Mouse (Mus musculus) liver, embryonic 14.5 days (tissue): Measurements from ENCODE around the gene Mief1. TPM values are rescaled to one million over a fixed set of nuclear protein-coding genes. Genes with fewer than 3 reads are reported as not detected.
A peak's percentile ranks its signal among the peaks of the same experiment; 100 is the strongest.

Source experiments
- ATAC-seq: fragments of 200-750 bp; cut with Nextera tagmentation; 2 replicates; pipeline ENCODE4 v1.8.0; 2017; ENCODE audit warnings: moderate number of reproducible peaks, mild to moderate bottlenecking, moderate library complexity; ENCODE audit not compliant: insufficient read depth
- DNase-seq, 3 experiments: peaks; one replicate each; pipeline ENCODE4 v3.0.0-alpha.2; 2012 to 2013; ENCODE audit warnings: low read depth in 3 of 3, low spot score in 3 of 3
- H3K27ac ChIP-seq: fragments of 300-500 bp; sonication (generic); 2 replicates; pipeline ENCODE4 v1.5.1; 2014; ENCODE audit warnings: moderate library complexity, mild to moderate bottlenecking, control low read depth, inconsistent platforms
- H3K27me3 ChIP-seq: fragments of 300-500 bp; sonication (generic); 2 replicates; pipeline ENCODE4 v1.6.1; 2014; ENCODE audit warnings: mild to moderate bottlenecking, low read length, moderate library complexity; ENCODE audit not compliant: control insufficient read depth, insufficient read depth
- H3K36me3 ChIP-seq: fragments of 300-500 bp; sonication (generic); replicated peaks from 2 replicates; pipeline ENCODE4 v1.6.1; 2014; ENCODE audit warnings: low read depth; ENCODE audit not compliant: control insufficient read depth, insufficient read depth
- H3K4me1 ChIP-seq, 2 experiments: fragments of 200-500 bp in 1 of 2; fragments of 300-500 bp in 1 of 2; sonication (generic) in 1 of 2; replicated peaks; 2 replicates each; pipeline ENCODE4 v1.6.1; 2012 to 2014; ENCODE audit warnings: antibody characterized with exemption in 1 of 2, inconsistent platforms in 1 of 2, low read length in 1 of 2; ENCODE audit not compliant: control insufficient read depth in 2 of 2, insufficient read depth in 2 of 2
- H3K4me2 ChIP-seq: fragments of 300-500 bp; sonication (generic); 2 replicates; pipeline ENCODE4 v1.6.1; 2014; ENCODE audit warnings: low read depth, mild to moderate bottlenecking, control low read depth, moderate library complexity
- H3K4me3 ChIP-seq, 2 experiments: fragments of 200-500 bp in 1 of 2; fragments of 300-500 bp in 1 of 2; sonication (generic) in 1 of 2; 2 replicates each; pipeline ENCODE4 v1.5.1; 2012 to 2014; ENCODE audit warnings: low read depth in 2 of 2, low read length in 2 of 2, mild to moderate bottlenecking in 2 of 2, control low read depth in 1 of 2, inconsistent platforms in 1 of 2, moderate library complexity in 1 of 2; ENCODE audit not compliant: insufficient read depth in 1 of 2
- H3K9ac ChIP-seq: fragments of 300-500 bp; sonication (generic); replicated peaks from 2 replicates; pipeline ENCODE4 v1.6.1; 2014; ENCODE audit warnings: mild to moderate bottlenecking, control low read depth, moderate library complexity
- H3K9me3 ChIP-seq: fragments of 300-500 bp; sonication (generic); 2 replicates; pipeline ENCODE4 v1.6.1; 2016; ENCODE audit warnings: low read length, mixed read lengths; ENCODE audit not compliant: control insufficient read depth
- CTCF ChIP-seq: IDR thresholded peaks from 2 replicates; pipeline ENCODE4 v1.5.1; 2016; ENCODE audit warnings: antibody characterized with exemption, low read depth, control low read depth
- EP300 ChIP-seq: IDR thresholded peaks from 2 replicates; pipeline ENCODE4 v1.6.1; 2016; ENCODE audit warnings: antibody characterized with exemption, low read depth
- WGBS: fragments of 180-500 bp; shearing (Covaris S2); extraction: QIAGEN DNeasy Blood & Tissue Kit; methylation state at CpG from one replicate; pipeline ENCODE4 v1.1.7; 2014; ENCODE audit not compliant: insufficient replicate concordance; 5-methylcytosine and 5-hydroxymethylcytosine counted together
- polyA plus RNA-seq, 2 experiments: library from polyadenylated mRNA; depleted of rRNA in 1 of 2; stranded (reverse) in 1 of 2; unstranded in 1 of 2; fragments of >200 nt; fragmentation: Nextera tagmentation in 1 of 2; extraction: Ambion mirVana in 1 of 2; gene quantifications; 2 replicates each; pipeline versions ENCODE4 v1.2.1 to v1.2.3; 2012 to 2014

Gene Mief1
- polyA plus RNA-seq, 2 experiments, result 4.8 to 13.3 TPM

DNA sequence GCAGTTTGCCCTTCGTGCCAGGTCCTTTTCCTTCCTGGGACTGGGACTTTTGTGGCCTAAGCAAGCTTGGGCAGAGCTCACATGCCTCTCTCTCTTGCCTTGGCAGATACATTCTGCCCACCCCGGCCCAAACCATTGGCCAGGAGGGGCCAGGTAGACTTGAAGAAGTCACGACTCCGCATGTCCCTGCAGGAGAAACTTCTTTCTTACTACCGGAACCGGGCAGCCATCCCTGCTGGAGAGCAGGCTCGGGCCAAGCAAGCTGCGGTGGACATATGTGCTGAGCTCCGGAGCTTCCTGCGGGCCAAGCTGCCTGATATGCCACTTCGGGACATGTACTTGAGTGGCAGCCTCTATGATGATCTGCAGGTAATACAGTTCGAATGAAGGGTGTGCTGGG lies 14.3 kb downstream of the Mief1 start:
- Histone ChIP-seq H3K4me1 (peaks cover 27 to 28% of the 10 kb centered on the region in 2 experiments), H3K4me2 (no peak overlapping the region), H3K27ac (no peak overlapping the region), H3K9ac (no peak overlapping the region), H3K4me3 (no peak overlapping the region), H3K27me3 (no peaks in the 10 kb centered on the region), H3K36me3 (peaks cover 68% of the 10 kb centered on the region), H3K9me3 (no peaks in the 10 kb centered on the region)
- 90% methylated on average over 12 of the region's 12 CpGs for WGBS
- TF ChIP-seq EP300 (no peak), CTCF (no peak)
- DNase-seq, result no peak
- no peak for ATAC-seq

DNA sequence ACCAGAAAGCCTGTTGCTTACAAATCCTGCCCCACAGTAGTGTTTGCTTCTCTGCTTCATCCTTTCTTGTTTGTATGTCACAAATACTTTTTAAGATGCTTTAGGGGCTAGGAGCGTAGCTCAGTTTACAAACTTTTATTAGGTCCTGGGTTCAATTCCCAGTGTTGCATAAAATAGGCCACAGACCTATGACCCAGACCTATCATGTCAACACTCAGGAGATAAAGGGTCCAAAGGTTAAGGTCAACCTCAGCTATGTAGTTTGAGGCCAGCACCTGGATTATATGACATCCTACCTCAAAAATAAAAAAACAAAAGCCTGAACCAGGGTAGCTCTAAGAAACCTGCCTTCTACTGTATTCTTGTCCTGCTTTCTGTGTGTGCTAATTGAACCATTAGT lies 14.8 kb downstream of the Mief1 start:
- no peak for DNase-seq
- Histone ChIP-seq H3K4me3 (no peak overlapping the region), H3K27me3 (no peaks in the 10 kb centered on the region), H3K9ac (no peak overlapping the region), H3K36me3 (peaks cover 66% of the 10 kb centered on the region), H3K4me1 (peaks cover 28 to 29% of the 10 kb centered on the region in 2 experiments), H3K27ac (peak overlapping the region; percentile 37; the same call in 1 of the 2 replicates), H3K9me3 (no peaks in the 10 kb centered on the region), H3K4me2 (no peak overlapping the region)
- 85% methylated on average over 1 of the region's 1 CpGs for WGBS
- TF ChIP-seq CTCF (no peak), EP300 (no peak)
- ATAC-seq, result no peak

DNA sequence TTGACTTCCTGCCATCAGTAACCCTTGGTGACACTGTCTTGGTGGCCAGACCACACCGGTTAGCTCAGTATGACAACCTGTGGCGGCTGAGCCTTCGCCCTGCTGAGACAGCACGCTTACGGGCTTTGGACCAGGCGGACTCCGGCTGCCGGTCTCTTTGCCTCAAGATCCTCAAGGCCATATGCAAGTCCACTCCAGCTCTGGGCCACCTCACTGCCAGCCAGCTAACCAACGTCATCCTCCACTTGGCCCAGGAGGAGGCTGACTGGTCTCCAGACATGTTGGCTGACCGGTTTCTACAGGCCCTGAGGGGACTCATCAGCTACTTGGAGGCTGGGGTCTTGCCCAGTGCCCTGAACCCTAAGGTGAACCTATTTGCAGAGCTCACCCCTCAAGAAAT lies 15.9 kb downstream of the Mief1 start:
- no peak overlapping the region for H3K9ac ChIP-seq
- H3K4me3 ChIP-seq, result no peak overlapping the region
- peaks cover 36 to 40% of the 10 kb centered on the region in 2 experiments for H3K4me1 ChIP-seq
- peak overlapping the region; percentile 96 for H3K27ac ChIP-seq
- DNase-seq, result no peak
- peak overlapping the region; percentile 69 for H3K4me2 ChIP-seq
- H3K9me3 ChIP-seq, result no peaks in the 10 kb centered on the region
- H3K27me3 ChIP-seq, result no peaks in the 10 kb centered on the region
- ATAC-seq, result no peak
- WGBS, result 86% methylated on average over 10 of the region's 10 CpGs
- peaks cover 60% of the 10 kb centered on the region for H3K36me3 ChIP-seq
- TF ChIP-seq EP300, result no peak
- no peak for TF ChIP-seq CTCF

DNA sequence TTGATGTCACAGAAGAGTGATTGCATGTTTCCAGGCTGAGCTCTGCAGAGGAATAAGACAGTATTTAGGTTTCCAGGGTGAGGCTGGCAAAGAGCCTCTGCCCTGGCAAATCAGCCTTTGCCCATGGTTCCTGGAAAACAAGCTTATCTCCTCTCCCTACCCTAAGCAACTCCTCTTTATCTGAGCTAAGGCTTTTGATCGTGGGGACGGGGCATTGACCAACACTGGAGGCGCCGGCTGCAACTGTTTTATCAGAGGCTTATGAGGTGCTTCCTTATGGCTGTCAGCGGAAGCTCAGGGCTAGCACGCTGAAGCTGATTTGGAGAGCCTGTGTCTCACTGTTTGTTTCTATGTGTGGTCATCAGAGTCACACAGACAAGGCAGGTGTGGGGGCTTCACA lies 16.8 kb downstream of the Mief1 start:
- ATAC-seq, result peak; percentile 45
- Histone ChIP-seq H3K4me3 (peak overlapping the region; percentile 29 to 38), H3K4me1 (peaks cover 36 to 40% of the 10 kb centered on the region in 2 experiments), H3K9me3 (no peaks in the 10 kb centered on the region), H3K9ac (peak overlapping the region; percentile 59), H3K27ac (peak overlapping the region; percentile 96), H3K36me3 (peaks cover 53% of the 10 kb centered on the region), H3K27me3 (no peaks in the 10 kb centered on the region), H3K4me2 (peak overlapping the region; percentile 69)
- WGBS, result 15% methylated on average over 6 of the region's 6 CpGs
- DNase-seq, result peak; percentile 68 to 71 (median 69)
- TF ChIP-seq EP300, result peak; percentile 75
- TF ChIP-seq CTCF, result no peak; the same call in 1 of the 2 replicates

DNA sequence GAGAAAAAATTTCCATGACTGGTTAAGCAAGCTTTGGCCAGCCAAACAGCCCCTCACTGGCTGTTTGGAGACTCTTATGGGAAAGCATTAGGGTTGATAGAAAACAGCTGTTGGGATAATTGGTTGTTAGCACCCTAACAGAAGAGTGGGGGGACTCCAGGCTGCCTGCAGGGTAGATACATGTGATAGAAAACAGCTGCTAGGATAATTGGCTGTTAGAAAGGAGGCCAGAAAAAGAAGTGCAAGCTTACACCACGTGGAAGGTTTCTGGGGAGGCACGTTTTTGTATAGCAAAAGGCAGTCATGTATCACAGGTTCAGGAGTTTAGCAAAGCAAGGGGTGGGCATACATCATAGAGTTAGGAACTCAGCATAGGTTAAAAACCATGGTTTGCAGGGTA lies 19.7 kb downstream of the Mief1 start:
- Histone ChIP-seq H3K27ac (peak overlapping the region; percentile 85), H3K4me1 (peaks cover 54 to 60% of the 10 kb centered on the region in 2 experiments), H3K4me2 (peak overlapping the region; percentile 90), H3K9me3 (no peaks in the 10 kb centered on the region), H3K36me3 (peaks cover 52% of the 10 kb centered on the region), H3K4me3 (no peak overlapping the region), H3K9ac (no peak overlapping the region), H3K27me3 (no peaks in the 10 kb centered on the region)
- 62% methylated on average over 2 of the region's 2 CpGs for WGBS
- ATAC-seq (no peak), DNase-seq (no peak)
- TF ChIP-seq EP300, result no peak
- no peak for TF ChIP-seq CTCF
